Mouse (Mus musculus) heart, adult 8-10 months (tissue): Measurements from ENCODE around the gene Vmn2r55. TPM values are rescaled to one million over a fixed set of nuclear protein-coding genes. Genes with fewer than 3 reads are reported as not detected.
"Not testable (repeated sequence)": the region's sequence is repeated elsewhere in the genome, so short reads cannot be mapped to it uniquely, and the experiment has no call there.

Experiments
- DNase-seq: peaks from one replicate; pipeline ENCODE4 v3.0.0; 2022; ENCODE audit warnings: low spot score
- total RNA-seq, 4 experiments: library from RNA; stranded (reverse); gene quantifications; 2 replicates each; pipeline ENCODE4 v1.2.4; 2022

The Vmn2r55 gene
- not detected for total RNA-seq

- not testable (repeated sequence) for DNase-seq
Measured at GRCm38 (mm10) chr7:12684903-12685302, at the start of gene Vmn2r55. Vmn2r55 (minus strand) TSS chr7:12685003.

DNA sequence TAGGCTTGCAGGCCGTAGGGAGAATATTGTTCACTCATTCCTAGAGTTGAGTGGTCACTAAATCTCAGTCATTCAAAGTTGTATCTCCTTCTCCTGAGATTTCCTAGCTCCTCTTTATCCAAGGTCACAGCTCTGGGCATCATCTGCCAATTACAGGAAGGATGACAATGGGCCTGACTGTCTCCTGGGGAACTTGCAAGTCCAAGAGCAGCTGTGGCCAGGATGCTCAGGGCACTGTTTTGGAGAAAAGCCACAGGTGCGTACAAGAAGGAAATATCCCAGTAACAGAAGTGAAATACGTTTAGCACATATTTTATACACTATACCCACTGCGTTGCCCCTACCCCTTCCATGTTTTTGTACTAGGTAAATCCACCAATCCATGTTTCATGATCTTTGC is 44.6 kb downstream of the Vmn2r55 start, which contains the start of gene Vmn2r54:
Gene Vmn2r54 (minus strand): TSS at position 101 of the 400 bp plus-strand sequence.
- DNase-seq = not testable (repeated sequence)

- no peak for DNase-seq
Measured at GRCm38 (mm10) chr7:12608688-12609087, 76.1 kb downstream of the Vmn2r55 start, which contains the start of gene Vmn2r53. Vmn2r53 (minus strand) TSS chr7:12608788.

Other genes starting within 250 kb of the Vmn2r55 start
- gene Zfp606, start 206.7 kb downstream of the Vmn2r55 start, total RNA-seq = 1 to 10 TPM; 7.3 to 9.1 (median 8.0) TPM
- gene 2900092C05Rik, start 172.5 kb downstream of the Vmn2r55 start, total RNA-seq = not detected
- gene Vmn2r53, start 76.2 kb downstream of the Vmn2r55 start, total RNA-seq = under 1 TPM in 1 of 4 experiments, not detected in 3; under 0.01 TPM
- gene Vmn2r54, start 44.7 kb downstream of the Vmn2r55 start, total RNA-seq = not detected
- not detected for gene Vmn2r56, start 50.0 kb upstream of the Vmn2r55 start, total RNA-seq
- 1 to 10 TPM in 2 of 4 experiments, under 1 TPM in 2; 0.41 to 2.0 (median 1.2) TPM for gene Zscan18, start 118.6 kb upstream of the Vmn2r55 start, total RNA-seq
- gene Zfp329, start 133.9 kb upstream of the Vmn2r55 start, total RNA-seq = 1 to 10 TPM; 4.7 to 7.6 (median 5.6) TPM
- 10 to 100 TPM; 18.0 to 22.0 (median 19.6) TPM for gene Zfp110, start 149.8 kb upstream of the Vmn2r55 start, total RNA-seq
- gene Zfp128, start 196.2 kb upstream of the Vmn2r55 start, total RNA-seq = 1 to 10 TPM; 3.0 to 3.9 (median 3.5) TPM
- gene Zscan22, start 212.8 kb upstream of the Vmn2r55 start, total RNA-seq = 1 to 10 TPM; 3.8 to 5.5 (median 5.0) TPM
- 100 to 1,000 TPM; 502 to 620 (median 561) TPM for gene Rps5, start 237.3 kb upstream of the Vmn2r55 start, total RNA-seq
- gene Rnf225, start 242.4 kb upstream of the Vmn2r55 start, total RNA-seq = under 1 TPM; 0.22 to 0.31 (median 0.25) TPM